Mouse (Mus musculus): ENCODE results near the gene Col24a1.

The Col24a1 gene

DNA sequence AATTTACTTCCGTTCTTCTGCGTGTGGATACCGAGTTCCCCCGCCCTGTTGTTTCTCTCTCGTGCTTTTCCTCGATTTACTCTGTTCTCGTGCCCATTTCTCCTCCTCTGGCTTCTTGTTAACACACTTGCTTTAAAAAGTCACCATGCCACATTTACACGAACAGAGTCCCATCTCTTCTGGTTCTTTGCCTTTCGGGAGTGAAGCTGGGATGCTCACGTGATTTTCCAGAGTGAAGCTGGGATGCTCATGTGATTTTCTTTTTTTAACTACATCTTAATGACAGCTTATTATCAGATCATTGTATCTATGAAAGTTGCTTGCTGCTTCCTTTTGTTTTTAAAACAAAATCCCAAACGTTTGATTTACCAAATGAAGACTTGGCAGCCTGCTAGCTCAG, 184.8 kb downstream of the Col24a1 start:
- no peak for TF ChIP-seq POU5F1 (IDR thresholded peaks at IDR 0.05; ENCODE audit: borderline replicate concordance, low read length)
- no peak for TF ChIP-seq CTCF (conservative IDR thresholded peaks at IDR 0.05; ENCODE audit: low read length)
- TF ChIP-seq NANOG (IDR thresholded peaks at IDR 0.05; ENCODE audit: borderline replicate concordance, low read length) = no peak
- H3K27me3 ChIP-seq (ENCODE audit: insufficient read depth, low read length) = no peaks in the 10 kb centered on the region
- H3K4me3 ChIP-seq (replicated peaks; ENCODE audit: low read length) = no peak overlapping the region

DNA sequence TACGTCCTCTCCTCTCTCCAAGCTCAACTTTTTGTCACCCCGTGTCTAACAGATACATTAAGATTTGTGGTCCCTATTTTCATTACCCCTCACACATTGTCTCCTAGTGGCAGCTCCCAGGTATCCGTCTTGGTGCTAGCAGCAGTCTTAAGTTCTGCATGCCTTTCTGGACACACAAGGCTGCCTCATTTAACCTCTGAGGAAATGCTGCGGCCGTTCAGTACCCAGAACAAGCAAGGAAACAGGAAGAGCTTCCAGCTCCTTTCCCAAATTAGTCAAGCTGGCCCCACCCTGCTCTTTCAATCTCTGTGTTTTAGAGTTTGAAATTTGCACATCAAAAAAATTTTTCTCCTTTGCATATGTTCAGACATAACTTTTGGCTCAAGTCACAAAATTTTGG, 186.2 kb downstream of the Col24a1 start:
- Histone ChIP-seq H3K9me3 (ENCODE audit: low read length) (no peaks in the 10 kb centered on the region), H3K27me3 (ENCODE audit: insufficient read depth, low read length) (no peaks in the 10 kb centered on the region), H3K4me3 (replicated peaks; ENCODE audit: low read length) (no peak overlapping the region), H3K36me3 (ENCODE audit: insufficient read depth, low read length) (no peaks in the 10 kb centered on the region), H3K4me1 (replicated peaks; ENCODE audit: low read depth, low read length) (no peaks in the 10 kb centered on the region)
- TF ChIP-seq NANOG (IDR thresholded peaks at IDR 0.05; ENCODE audit: borderline replicate concordance, low read length) = no peak
- TF ChIP-seq CTCF (conservative IDR thresholded peaks at IDR 0.05; ENCODE audit: low read length) = no peak
- TF ChIP-seq POU5F1 (IDR thresholded peaks at IDR 0.05; ENCODE audit: borderline replicate concordance, low read length) = no peak

More for the DNA sequence above, 184.8 kb downstream of the Col24a1 start:
- Histone ChIP-seq H3K9me3 (ENCODE audit: low read length) (no peaks in the 10 kb centered on the region), H3K36me3 (ENCODE audit: insufficient read depth, low read length) (no peaks in the 10 kb centered on the region), H3K4me1 (replicated peaks; ENCODE audit: low read depth, low read length) (no peaks in the 10 kb centered on the region)

- Histone ChIP-seq H3K36me3 (ENCODE audit: insufficient read depth, low read length) (no peaks in the 10 kb centered on the region), H3K27me3 (ENCODE audit: insufficient read depth, low read length) (no peaks in the 10 kb centered on the region), H3K4me3 (replicated peaks; ENCODE audit: low read length) (no peak overlapping the region), H3K4me1 (replicated peaks; ENCODE audit: low read depth, low read length) (no peaks in the 10 kb centered on the region), H3K9me3 (ENCODE audit: low read length) (no peaks in the 10 kb centered on the region)
- TF ChIP-seq POU5F1 (IDR thresholded peaks at IDR 0.05; ENCODE audit: borderline replicate concordance, low read length) = no peak
- TF ChIP-seq NANOG (IDR thresholded peaks at IDR 0.05; ENCODE audit: borderline replicate concordance, low read length) = no peak
- no peak for TF ChIP-seq CTCF (conservative IDR thresholded peaks at IDR 0.05; ENCODE audit: low read length)
Measured at GRCm38 (mm10) chr3:145490279-145490678, 198.0 kb downstream of the Col24a1 start.

DNA sequence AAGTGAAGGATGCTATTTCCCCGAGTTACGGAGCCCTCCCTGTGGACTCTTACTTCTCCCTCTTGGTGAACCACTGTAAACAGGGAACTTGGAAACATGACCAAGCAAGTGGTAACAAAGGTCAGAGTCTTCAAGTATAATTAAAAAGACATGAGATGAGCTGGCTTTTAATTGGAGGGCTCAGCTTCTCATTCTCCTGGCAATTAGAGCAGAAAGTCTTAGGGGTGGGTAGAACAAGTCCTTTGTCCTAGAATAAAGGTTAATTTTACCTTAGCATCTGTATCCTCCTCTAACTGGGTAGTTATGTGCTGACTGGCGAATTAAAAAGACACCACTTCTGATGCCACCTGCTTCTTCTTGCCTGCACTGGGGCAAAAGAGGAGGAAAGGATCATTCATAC, 199.1 kb downstream of the Col24a1 start:
- no peaks in the 10 kb centered on the region for H3K36me3 ChIP-seq (ENCODE audit: insufficient read depth, low read length)
- TF ChIP-seq NANOG (IDR thresholded peaks at IDR 0.05; ENCODE audit: borderline replicate concordance, low read length) = no peak
- no peak for TF ChIP-seq POU5F1 (IDR thresholded peaks at IDR 0.05; ENCODE audit: borderline replicate concordance, low read length)
- TF ChIP-seq CTCF (conservative IDR thresholded peaks at IDR 0.05; ENCODE audit: low read length) = no peak
- no peaks in the 10 kb centered on the region for H3K4me1 ChIP-seq (replicated peaks; ENCODE audit: low read depth, low read length)
- H3K27me3 ChIP-seq (ENCODE audit: insufficient read depth, low read length) = no peaks in the 10 kb centered on the region
- no peaks in the 10 kb centered on the region for H3K9me3 ChIP-seq (ENCODE audit: low read length)
- H3K4me3 ChIP-seq (replicated peaks; ENCODE audit: low read length) = no peak overlapping the region

DNA sequence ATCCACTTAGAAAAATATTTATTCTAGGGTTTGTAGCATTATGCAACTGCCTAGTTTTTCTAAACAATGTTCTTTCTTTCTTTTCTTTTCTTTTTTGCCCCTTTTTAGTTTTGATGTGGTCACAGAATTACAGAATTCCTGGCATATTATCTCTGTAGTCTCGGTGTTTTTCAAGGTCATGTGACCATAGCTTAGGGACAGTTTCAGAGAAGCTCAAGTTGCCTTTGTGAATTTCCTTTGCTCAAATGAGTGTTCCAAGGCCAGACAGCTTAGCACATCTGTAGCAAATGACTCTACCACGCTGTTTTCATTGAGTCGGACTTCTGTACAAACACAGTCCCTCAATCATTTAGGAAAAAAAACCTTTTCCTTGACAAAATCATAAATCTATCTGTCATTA, 205.9 kb downstream of the Col24a1 start:
- no peaks in the 10 kb centered on the region for H3K9me3 ChIP-seq (ENCODE audit: low read length)
- H3K27me3 ChIP-seq (ENCODE audit: insufficient read depth, low read length) = no peaks in the 10 kb centered on the region
- H3K36me3 ChIP-seq (ENCODE audit: insufficient read depth, low read length) = no peaks in the 10 kb centered on the region
- no peaks in the 10 kb centered on the region for H3K4me1 ChIP-seq (replicated peaks; ENCODE audit: low read depth, low read length)
- H3K4me3 ChIP-seq (replicated peaks; ENCODE audit: low read length) = no peak overlapping the region
- no peak for TF ChIP-seq CTCF (conservative IDR thresholded peaks at IDR 0.05; ENCODE audit: low read length)
- TF ChIP-seq NANOG (IDR thresholded peaks at IDR 0.05; ENCODE audit: borderline replicate concordance, low read length) = no peak
- TF ChIP-seq POU5F1 (IDR thresholded peaks at IDR 0.05; ENCODE audit: borderline replicate concordance, low read length) = no peak

GRCm38 (mm10) chr3:145498893-145499292, 206.6 kb downstream of the Col24a1 start:
- TF ChIP-seq CTCF (conservative IDR thresholded peaks at IDR 0.05; ENCODE audit: low read length) (no peak), NANOG (IDR thresholded peaks at IDR 0.05; ENCODE audit: borderline replicate concordance, low read length) (no peak), POU5F1 (IDR thresholded peaks at IDR 0.05; ENCODE audit: borderline replicate concordance, low read length) (no peak)
- no peaks in the 10 kb centered on the region for H3K27me3 ChIP-seq (ENCODE audit: insufficient read depth, low read length)
- H3K9me3 ChIP-seq (ENCODE audit: low read length) = no peaks in the 10 kb centered on the region

DNA sequence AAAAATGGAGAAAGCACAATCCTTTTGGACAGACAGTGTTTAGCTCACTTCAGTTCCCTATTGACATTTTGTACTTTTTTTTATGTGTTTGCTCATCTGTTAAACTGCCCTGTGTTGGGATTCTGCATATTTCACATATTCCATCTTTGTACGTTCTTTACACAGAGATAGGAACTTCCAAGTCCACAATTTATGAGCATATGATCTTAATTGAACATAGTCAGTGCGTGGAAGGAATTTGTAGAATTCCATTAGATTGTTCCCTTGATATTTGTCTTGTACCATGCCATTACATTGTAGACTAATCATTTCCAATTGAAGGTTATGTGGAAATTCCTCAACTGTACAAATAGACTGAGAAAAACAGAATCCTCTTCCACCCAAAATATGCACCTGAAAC, 212.6 kb downstream of the Col24a1 start:
- H3K27me3 ChIP-seq (ENCODE audit: insufficient read depth, low read length) = no peaks in the 10 kb centered on the region
- H3K36me3 ChIP-seq (ENCODE audit: insufficient read depth, low read length) = no peaks in the 10 kb centered on the region
- no peaks in the 10 kb centered on the region for H3K9me3 ChIP-seq (ENCODE audit: low read length)
- no peak overlapping the region for H3K4me3 ChIP-seq (replicated peaks; ENCODE audit: low read length)
- no peaks in the 10 kb centered on the region for H3K4me1 ChIP-seq (replicated peaks; ENCODE audit: low read depth, low read length)
- no peak for TF ChIP-seq POU5F1 (IDR thresholded peaks at IDR 0.05; ENCODE audit: borderline replicate concordance, low read length)

More at GRCm38 (mm10) chr3:145498893-145499292, 206.6 kb downstream of the Col24a1 start:
- Histone ChIP-seq H3K36me3 (ENCODE audit: insufficient read depth, low read length) (no peaks in the 10 kb centered on the region), H3K4me3 (replicated peaks; ENCODE audit: low read length) (no peak overlapping the region), H3K4me1 (replicated peaks; ENCODE audit: low read depth, low read length) (no peaks in the 10 kb centered on the region)

GRCm38 (mm10) chr3:145508550-145508949, 216.3 kb downstream of the Col24a1 start:
- Histone ChIP-seq H3K4me1 (replicated peaks; ENCODE audit: low read depth, low read length) (no peaks in the 10 kb centered on the region), H3K36me3 (ENCODE audit: insufficient read depth, low read length) (no peaks in the 10 kb centered on the region), H3K9me3 (ENCODE audit: low read length) (no peaks in the 10 kb centered on the region), H3K4me3 (replicated peaks; ENCODE audit: low read length) (no peak overlapping the region), H3K27me3 (ENCODE audit: insufficient read depth, low read length) (no peaks in the 10 kb centered on the region)
- no peak for TF ChIP-seq NANOG (IDR thresholded peaks at IDR 0.05; ENCODE audit: borderline replicate concordance, low read length)
- TF ChIP-seq POU5F1 (IDR thresholded peaks at IDR 0.05; ENCODE audit: borderline replicate concordance, low read length) = no peak
- no peak for TF ChIP-seq CTCF (conservative IDR thresholded peaks at IDR 0.05; ENCODE audit: low read length)

DNA sequence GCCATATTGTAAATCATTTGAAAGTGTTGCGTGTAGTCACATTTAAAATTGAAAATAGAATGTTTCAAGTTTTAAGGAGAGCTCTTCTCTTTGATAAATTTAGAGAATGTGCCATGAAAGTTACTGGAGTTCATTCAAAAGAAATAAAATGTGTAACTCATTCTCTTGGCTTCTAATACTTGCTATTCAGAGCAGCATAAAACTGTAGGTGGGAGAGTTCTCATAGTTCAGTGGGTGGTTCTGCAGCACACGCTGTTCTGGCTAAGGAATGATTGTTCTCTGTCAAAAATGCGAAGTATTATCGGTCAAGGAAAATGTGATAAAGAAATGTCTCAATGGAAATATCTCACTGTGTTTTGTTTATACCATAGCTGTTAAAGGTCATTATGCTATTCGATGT, 221.9 kb downstream of the Col24a1 start:
- TF ChIP-seq NANOG (IDR thresholded peaks at IDR 0.05; ENCODE audit: borderline replicate concordance, low read length) = no peak
- no peak for TF ChIP-seq POU5F1 (IDR thresholded peaks at IDR 0.05; ENCODE audit: borderline replicate concordance, low read length)
- TF ChIP-seq CTCF (conservative IDR thresholded peaks at IDR 0.05; ENCODE audit: low read length) = no peak
- Histone ChIP-seq H3K4me1 (replicated peaks; ENCODE audit: low read depth, low read length) (no peaks in the 10 kb centered on the region), H3K36me3 (ENCODE audit: insufficient read depth, low read length) (no peaks in the 10 kb centered on the region), H3K27me3 (ENCODE audit: insufficient read depth, low read length) (no peaks in the 10 kb centered on the region), H3K9me3 (ENCODE audit: low read length) (no peaks in the 10 kb centered on the region), H3K4me3 (replicated peaks; ENCODE audit: low read length) (no peak overlapping the region)
